Mouse (Mus musculus) CH12.LX (cell line): Measurements from ENCODE around the gene Slc38a9. TPM values are rescaled to one million over a fixed set of nuclear protein-coding genes. Genes with fewer than 3 reads are reported as not detected.
A peak's percentile ranks its signal among the peaks of the same experiment; 100 is the strongest.

Experiments
- DNase-seq: peaks from one replicate; pipeline ENCODE4 v3.0.0-alpha.2; 2013; ENCODE audit errors: extremely low read depth
- H3K27ac ChIP-seq: 2 replicates; pipeline ENCODE4 v1.5.1; 2012; ENCODE audit warnings: low read depth, mild to moderate bottlenecking, control low read depth, moderate library complexity; ENCODE audit not compliant: insufficient read depth
- H3K27me3 ChIP-seq: replicated peaks from 2 replicates; pipeline ENCODE3; 2012; ENCODE audit warnings: inconsistent platforms
- H3K36me3 ChIP-seq, 2 experiments: replicated peaks in 1 of 2; 2 replicates each; pipeline versions ENCODE3 to v1.6.1; 2012; ENCODE audit warnings: inconsistent platforms in 1 of 2, low read length in 1 of 2, mild to moderate bottlenecking in 1 of 2, mixed read lengths in 1 of 2, moderate library complexity in 1 of 2; ENCODE audit not compliant: control insufficient read depth in 1 of 2, insufficient read depth in 1 of 2
- H3K4me1 ChIP-seq, 2 experiments: 2 replicates each; pipeline ENCODE4 v1.6.1; 2012; ENCODE audit warnings: inconsistent platforms in 1 of 2, moderate library complexity in 1 of 2; ENCODE audit not compliant: insufficient read depth in 2 of 2, control insufficient read depth in 1 of 2
- H3K4me2 ChIP-seq: 2 replicates; pipeline ENCODE4 v1.6.1; 2012; ENCODE audit warnings: low read depth, mild to moderate bottlenecking, control low read depth; ENCODE audit not compliant: poor library complexity, insufficient read depth, severe bottlenecking
- H3K4me3 ChIP-seq, 3 experiments: fragments of 150-350 bp in 1 of 3; sonication (generic) in 1 of 3; replicated peaks in 1 of 3; 2 replicates each; pipeline versions ENCODE3 to v1.5.1; 2011 to 2012; ENCODE audit warnings: low read depth in 2 of 3, low read length in 2 of 3, mild to moderate bottlenecking in 2 of 3, moderate library complexity in 2 of 3, control low read depth in 1 of 3, improper control_type of control experiment in 1 of 3, inconsistent platforms in 1 of 3, mixed read lengths in 1 of 3; ENCODE audit not compliant: poor library complexity in 1 of 3
- H3K79me2 ChIP-seq: replicated peaks from 2 replicates; pipeline ENCODE4 v1.6.1; 2012; ENCODE audit warnings: mild to moderate bottlenecking, moderate library complexity; ENCODE audit not compliant: control insufficient read depth, poor library complexity, insufficient read depth, severe bottlenecking; ENCODE audit errors: extremely low read depth
- H3K9ac ChIP-seq: 2 replicates; pipeline ENCODE4 v1.6.1; 2012; ENCODE audit warnings: low read depth, mild to moderate bottlenecking, control low read depth, moderate library complexity; ENCODE audit not compliant: insufficient read depth
- H3K9me3 ChIP-seq: replicated peaks from 2 replicates; pipeline ENCODE3; 2012; ENCODE audit warnings: low read length, inconsistent platforms, mixed read lengths
- BHLHE40 ChIP-seq: IDR thresholded peaks from 2 replicates; pipeline ENCODE4 v1.6.1; 2011; ENCODE audit warnings: mild to moderate bottlenecking, low read depth, low read length, improper control_type of control experiment
- CHD2 ChIP-seq: IDR thresholded peaks from 2 replicates; pipeline ENCODE4 v1.6.1; 2011; ENCODE audit warnings: low read length, improper control_type of control experiment
- CTCF ChIP-seq, 2 experiments: IDR thresholded peaks in 1 of 2; conservative IDR thresholded peaks in 1 of 2; 2 replicates each; pipeline ENCODE4 v1.5.1; 2011 to 2012; ENCODE audit warnings: low read depth in 2 of 2, low read length in 2 of 2, improper control_type of control experiment in 1 of 2, inconsistent platforms in 1 of 2, mild to moderate bottlenecking in 1 of 2, moderate library complexity in 1 of 2
- E2F4 ChIP-seq: IDR thresholded peaks from 2 replicates; pipeline ENCODE4 v1.6.1; 2011; ENCODE audit warnings: low read depth, low read length, improper control_type of control experiment; ENCODE audit not compliant: insufficient replicate concordance
- ELF1 ChIP-seq: IDR thresholded peaks from 2 replicates; pipeline ENCODE4 v1.6.1; 2014; ENCODE audit warnings: low read depth, mild to moderate bottlenecking, inconsistent platforms, low read length, improper control_type of control experiment
- EP300 ChIP-seq: IDR thresholded peaks from 2 replicates; pipeline ENCODE4 v1.6.1; 2011; ENCODE audit warnings: low read length, improper control_type of control experiment
- ETS1 ChIP-seq: conservative IDR thresholded peaks from 2 replicates; pipeline ENCODE4 v1.6.1; 2012; ENCODE audit warnings: low read depth, mild to moderate bottlenecking, inconsistent platforms, low read length, improper control_type of control experiment, moderate library complexity
- HCFC1 ChIP-seq: IDR thresholded peaks from 2 replicates; pipeline ENCODE4 v1.6.1; 2012; ENCODE audit warnings: low read depth, mild to moderate bottlenecking, inconsistent platforms, low read length, improper control_type of control experiment
- IRF4 ChIP-seq: IDR thresholded peaks from 2 replicates; pipeline ENCODE4 v1.6.1; 2014; ENCODE audit warnings: low read depth, mild to moderate bottlenecking, inconsistent platforms, low read length, improper control_type of control experiment
- JUN ChIP-seq: IDR thresholded peaks from 2 replicates; pipeline ENCODE4 v1.6.1; 2011; ENCODE audit warnings: low read depth, mild to moderate bottlenecking, low read length, improper control_type of control experiment, moderate library complexity; ENCODE audit not compliant: insufficient read depth
- JUND ChIP-seq: conservative IDR thresholded peaks from 2 replicates; pipeline ENCODE4 v1.6.1; 2011; ENCODE audit warnings: low read depth, low read length, improper control_type of control experiment
- KAT2A ChIP-seq: IDR thresholded peaks from 2 replicates; pipeline ENCODE4 v1.6.1; 2012; ENCODE audit warnings: low read length, improper control_type of control experiment, inconsistent platforms; ENCODE audit not compliant: insufficient replicate concordance
- MAFK ChIP-seq: IDR thresholded peaks from 2 replicates; pipeline ENCODE4 v1.6.1; 2011; ENCODE audit warnings: low read length, improper control_type of control experiment; ENCODE audit not compliant: insufficient replicate concordance
- MAX ChIP-seq: IDR thresholded peaks from 2 replicates; pipeline ENCODE4 v1.6.1; 2011; ENCODE audit warnings: low read length, improper control_type of control experiment
- MAZ ChIP-seq: IDR thresholded peaks from 2 replicates; pipeline ENCODE4 v1.6.1; 2012; ENCODE audit warnings: low read depth, mild to moderate bottlenecking, inconsistent platforms, low read length, improper control_type of control experiment, moderate library complexity
- MEF2A ChIP-seq: IDR thresholded peaks from 2 replicates; pipeline ENCODE4 v1.6.1; 2014; ENCODE audit warnings: low read depth, mild to moderate bottlenecking, inconsistent platforms, low read length, improper control_type of control experiment, borderline replicate concordance
- MXI1 ChIP-seq: IDR thresholded peaks from 2 replicates; pipeline ENCODE4 v1.6.1; 2011; ENCODE audit warnings: mild to moderate bottlenecking, low read depth, low read length, improper control_type of control experiment
- MYC ChIP-seq: IDR thresholded peaks from 2 replicates; pipeline ENCODE4 v1.6.1; 2011; ENCODE audit warnings: low read depth, mild to moderate bottlenecking, improper control_type of control experiment, low read length
- NELFE ChIP-seq: IDR thresholded peaks from 2 replicates; pipeline ENCODE4 v1.6.1; 2011; ENCODE audit warnings: low read depth, low read length, improper control_type of control experiment
- NRF1 ChIP-seq: IDR thresholded peaks from 2 replicates; pipeline ENCODE4 v1.6.1; 2014; ENCODE audit warnings: low read depth, mild to moderate bottlenecking, inconsistent platforms, low read length, improper control_type of control experiment, moderate library complexity
- PAX5 ChIP-seq: IDR thresholded peaks from 2 replicates; pipeline ENCODE4 v1.6.1; 2012; ENCODE audit warnings: low read length, inconsistent platforms, mixed read lengths
- POLR2A ChIP-seq: IDR thresholded peaks from 2 replicates; pipeline ENCODE4 v1.6.1; 2011; ENCODE audit warnings: low read depth, mild to moderate bottlenecking, improper control_type of control experiment, low read length
- POLR2AphosphoS2 ChIP-seq: IDR thresholded peaks from 2 replicates; pipeline ENCODE4 v1.6.1; 2011; ENCODE audit warnings: low read depth, low read length, improper control_type of control experiment
- RAD21 ChIP-seq: IDR thresholded peaks from 2 replicates; pipeline ENCODE4 v1.6.1; 2011; ENCODE audit warnings: low read depth, mild to moderate bottlenecking, low read length, improper control_type of control experiment, moderate library complexity
- RCOR1 ChIP-seq: conservative IDR thresholded peaks from 2 replicates; pipeline ENCODE4 v1.6.1; 2012; ENCODE audit warnings: low read depth, mild to moderate bottlenecking, inconsistent platforms, low read length, improper control_type of control experiment
- TBP ChIP-seq: conservative IDR thresholded peaks from 2 replicates; pipeline ENCODE4 v1.6.1; 2011; ENCODE audit warnings: low read depth, low read length, improper control_type of control experiment
- TCF12 ChIP-seq: IDR thresholded peaks from 2 replicates; pipeline ENCODE4 v1.6.1; 2014; ENCODE audit warnings: low read depth, mild to moderate bottlenecking, inconsistent platforms, low read length, improper control_type of control experiment
- USF1 ChIP-seq: IDR thresholded peaks from 2 replicates; pipeline ENCODE4 v1.6.1; 2014; ENCODE audit warnings: low read depth, mild to moderate bottlenecking, inconsistent platforms, low read length, improper control_type of control experiment
- USF2 ChIP-seq: conservative IDR thresholded peaks from 2 replicates; pipeline ENCODE4 v1.6.1; 2011; ENCODE audit warnings: low read depth, low read length, improper control_type of control experiment
- ZC3H11A ChIP-seq: IDR thresholded peaks from 2 replicates; pipeline ENCODE4 v1.6.1; 2012; ENCODE audit warnings: low read depth, mild to moderate bottlenecking, inconsistent platforms, low read length, improper control_type of control experiment
- ZKSCAN1 ChIP-seq: IDR thresholded peaks from 2 replicates; pipeline ENCODE4 v1.6.1; 2012; ENCODE audit warnings: low read depth, inconsistent platforms, low read length, improper control_type of control experiment, borderline replicate concordance
- ZMIZ1 ChIP-seq: IDR thresholded peaks from 2 replicates; pipeline ENCODE4 v1.6.1; 2012; ENCODE audit warnings: low read depth, mild to moderate bottlenecking, inconsistent platforms, low read length, improper control_type of control experiment
- ZNF384 ChIP-seq: IDR thresholded peaks from 2 replicates; pipeline ENCODE4 v1.6.1; 2012; ENCODE audit warnings: low read depth, low read length, improper control_type of control experiment, inconsistent platforms
- dilution Hi-C: fragments of 300-500 bp; cut with MboI; formaldehyde crosslinking; loops from 2 replicates; pipeline ENCODE4 v1.14.3; 2020; ENCODE audit warnings: low sequenced_read_pairs; ENCODE audit not compliant: extremely low pct_unique_long_range_greater_than_20kb, extremely low pct_ligation_motif_present
- in situ Hi-C: fragments of 300-500 bp; cut with MboI; formaldehyde crosslinking; loops from 3 replicates; pipeline ENCODE4 v1.14.3; 2019; ENCODE audit warnings: low sequenced_read_pairs, low pct_ligation_motif_present, low pct_unique_long_range_greater_than_20kb, mixed read lengths
- polyA plus RNA-seq: library from polyadenylated mRNA; unstranded; fragments of >175 nt; gene quantifications from 2 replicates; pipeline ENCODE4 v1.2.1, GENCODE M21; 2012; ENCODE audit warnings: low read depth; ENCODE audit not compliant: insufficient read length
- total RNA-seq, 2 experiments: library from RNA; depleted of rRNA; stranded (reverse); fragments of 300-350 nt in 1 of 2; fragments of >200 nt in 1 of 2; gene quantifications; 2 replicates each; pipeline ENCODE4 v1.2.3; 2012 to 2014

Slc38a9 gene
- total and polyA plus RNA-seq, 3 experiments: 7.8 to 10.4 (median 10.0) TPM

DNA sequence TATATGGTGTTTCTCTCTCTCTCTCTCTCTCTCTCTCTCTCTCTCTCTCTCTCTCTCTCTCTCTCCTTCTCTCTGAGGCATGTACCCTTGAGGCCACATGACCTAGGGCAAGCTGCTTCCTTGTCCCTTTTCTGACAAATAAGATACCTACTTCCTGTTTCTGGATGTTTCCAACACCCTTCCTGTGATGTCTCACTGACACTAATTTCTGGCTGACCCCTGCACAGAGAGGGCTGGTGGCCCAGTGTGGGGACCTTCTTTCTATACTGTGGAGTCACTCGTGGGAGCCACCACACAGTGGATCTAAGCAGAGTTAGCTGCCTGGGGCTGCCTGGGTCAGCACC lies 100.0 kb downstream of the Slc38a9 start:
- H3K4me2 ChIP-seq: peak overlapping the region; percentile 18
- dilution Hi-C loops: no loop called here
- in situ Hi-C loops: no loop called here
- no peaks in the 10 kb centered on the region for H3K9me3 ChIP-seq
- DNase-seq: peak; percentile 55
- no peak overlapping the region for H3K4me3 ChIP-seq
- no peaks in the 10 kb centered on the region for H3K79me2 ChIP-seq
- no peaks in the 10 kb centered on the region for H3K36me3 ChIP-seq
- H3K27ac ChIP-seq: no peak overlapping the region
- TF ChIP-seq TBP: no peak
- TF ChIP-seq ETS1: peak; percentile 50
- TF ChIP-seq IRF4: peak; percentile 24; the same call in 1 of the 2 replicates
- TF ChIP-seq CTCF (conservative IDR thresholded peaks at IDR 0.05 in 1 of 2, IDR thresholded peaks at IDR 0.05 in 1 of 2; ENCODE audit: low read depth in 2 of 2, low read length in 2 of 2): no peak
- no peak for TF ChIP-seq ZKSCAN1
- TF ChIP-seq MXI1: 0 out of 2 replicates have a peak, but pooled peaks have one; percentile 30
- no peak for TF ChIP-seq RAD21
- TF ChIP-seq NRF1: no peak
- TF ChIP-seq MAFK: no peak
- 0 out of 2 replicates have a peak, but pooled peaks have one; percentile 41 for TF ChIP-seq MAZ
- TF ChIP-seq USF2: peak; percentile 31; the same call in 1 of the 2 replicates
- TF ChIP-seq E2F4: no peak
- TF ChIP-seq JUN: peak; percentile 7; the same call in 1 of the 2 replicates
- TF ChIP-seq USF1: peak; percentile 73
- TF ChIP-seq ZC3H11A: no peak
- peak; percentile 81 for TF ChIP-seq ELF1
- TF ChIP-seq EP300: peak; percentile 43; the same call in 1 of the 2 replicates
- peak; percentile 45; the same call in 1 of the 2 replicates for TF ChIP-seq TCF12
- no peak for TF ChIP-seq ZNF384
- peak; percentile 60; the same call in 1 of the 2 replicates for TF ChIP-seq MYC
- TF ChIP-seq ZMIZ1: no peak
- TF ChIP-seq JUND: peak; percentile 85
- no peak; the same call in 1 of the 2 replicates for TF ChIP-seq RCOR1
- peak; percentile 37 for TF ChIP-seq POLR2A
- TF ChIP-seq HCFC1: peak; percentile 45
- peak; percentile 72 for TF ChIP-seq MAX
- peak; percentile 33 for TF ChIP-seq BHLHE40
- TF ChIP-seq KAT2A: 0 out of 2 replicates have a peak, but pooled peaks have one; percentile 46
- TF ChIP-seq CHD2: peak; percentile 65
- TF ChIP-seq NELFE: peak; percentile 61
- peak; percentile 32; the same call in 1 of the 2 replicates for TF ChIP-seq MEF2A
- TF ChIP-seq POLR2AphosphoS2: no peak
- TF ChIP-seq PAX5: no peak
- no peak overlapping the region; the same call in 1 of the 2 replicates for H3K9ac ChIP-seq
- peaks cover 17 to 51% of the 10 kb centered on the region in 2 experiments for H3K4me1 ChIP-seq
- H3K27me3 ChIP-seq: no peaks in the 10 kb centered on the region
